Mouse (Mus musculus) C2C12 (cell line): ENCODE data around the gene Spata2.

Experiments used
- CEBPB ChIP-seq: IDR thresholded peaks from one replicate; pipeline ENCODE4 v1.6.1; 2011; ENCODE audit warnings: low read depth, mild to moderate bottlenecking, control low read depth, moderate library complexity
- CTCF ChIP-seq: IDR thresholded peaks from one replicate; pipeline ENCODE4 v1.5.1; 2011; ENCODE audit not compliant: control insufficient read depth, insufficient read depth, insufficient read length
- FOSL1 ChIP-seq: IDR thresholded peaks from one replicate; pipeline ENCODE4 v1.8.0; 2011; ENCODE audit warnings: mild to moderate bottlenecking, low read length; ENCODE audit not compliant: poor library complexity, insufficient read depth, severe bottlenecking
- MAX ChIP-seq: IDR thresholded peaks from one replicate; pipeline ENCODE4 v1.6.1; 2011; ENCODE audit warnings: mild to moderate bottlenecking, control low read depth
- MYOD1 ChIP-seq: IDR thresholded peaks from one replicate; pipeline ENCODE4 v1.6.1; 2011; ENCODE audit warnings: low read depth; ENCODE audit not compliant: control insufficient read depth, insufficient read length
- MYOG ChIP-seq: IDR thresholded peaks from one replicate; pipeline ENCODE4 v1.6.1; 2011; ENCODE audit not compliant: control insufficient read depth, insufficient read length; ENCODE audit errors: extremely low read depth
- USF1 ChIP-seq: IDR thresholded peaks from one replicate; pipeline ENCODE4 v1.6.1; 2011; ENCODE audit warnings: low read depth, mild to moderate bottlenecking, control low read depth, moderate library complexity

- no peak for TF ChIP-seq CTCF
- TF ChIP-seq CEBPB: no peak
- TF ChIP-seq USF1: no peak
- TF ChIP-seq MAX: no peak
- no peak for TF ChIP-seq MYOD1
- no peak for TF ChIP-seq MYOG
- no peak for TF ChIP-seq FOSL1
Measured at GRCm38 (mm10) chr2:167483827-167484410, 8.8 kb downstream of the Spata2 start.
